Mouse (Mus musculus): Measurements from ENCODE around the gene Slu7.

The Slu7 gene

GRCm38 (mm10) chr11:43485855-43486254 is 52.3 kb downstream of the Slu7 start:
- no peak for DNase-seq (ENCODE audit: low read depth)

DNA sequence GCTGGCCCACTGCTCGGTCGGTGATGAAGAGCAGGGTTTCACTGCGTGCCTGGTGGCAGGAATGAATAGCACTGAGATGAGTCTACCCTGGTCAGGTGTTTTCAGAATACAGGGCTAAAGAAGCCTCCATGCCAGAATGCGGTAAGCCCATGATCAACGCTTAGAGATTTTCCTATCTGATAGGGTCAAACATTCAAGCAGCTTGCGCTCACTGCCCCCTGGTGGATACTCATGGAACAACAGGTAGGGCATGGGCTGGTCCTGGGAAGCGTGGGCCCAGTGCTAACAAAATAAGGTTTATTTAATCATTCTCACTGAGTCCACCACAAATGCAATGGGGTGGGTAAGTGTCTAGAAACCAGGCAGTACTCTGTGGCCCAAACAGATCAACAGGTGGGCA is 59.1 kb downstream of the Slu7 start:
- DNase-seq (ENCODE audit: low read depth) = peak; percentile 57

DNA sequence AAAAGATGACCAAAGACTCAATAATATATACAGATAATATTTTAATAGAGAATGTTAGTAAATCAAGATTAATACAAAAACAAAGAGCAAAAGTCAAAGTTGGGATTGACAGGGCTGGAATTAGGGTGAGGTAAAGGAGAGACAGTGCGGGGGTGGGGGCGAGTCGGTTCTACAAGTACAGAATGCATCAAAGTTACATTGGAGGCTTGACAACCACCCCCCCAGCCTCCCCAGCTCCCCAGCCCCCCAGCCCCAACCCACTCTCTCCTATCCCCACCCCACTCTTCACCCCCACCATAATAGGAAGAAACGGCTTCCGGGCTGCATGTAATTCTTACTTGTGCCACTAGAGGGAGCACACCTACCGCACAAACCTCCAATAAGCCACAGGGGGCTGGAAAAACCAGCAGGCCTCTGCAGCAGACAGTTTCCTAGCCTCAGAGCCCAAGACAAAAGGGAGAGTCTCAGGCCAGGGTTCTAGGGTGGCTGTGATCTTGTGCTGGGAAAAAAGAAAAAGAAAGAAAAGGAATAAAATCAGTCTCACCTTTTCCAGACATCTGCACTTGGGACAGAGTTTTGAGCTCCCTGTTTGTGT is 60.4 kb downstream of the Slu7 start:
- peak; percentile 28 for DNase-seq (ENCODE audit: low read depth)

DNA sequence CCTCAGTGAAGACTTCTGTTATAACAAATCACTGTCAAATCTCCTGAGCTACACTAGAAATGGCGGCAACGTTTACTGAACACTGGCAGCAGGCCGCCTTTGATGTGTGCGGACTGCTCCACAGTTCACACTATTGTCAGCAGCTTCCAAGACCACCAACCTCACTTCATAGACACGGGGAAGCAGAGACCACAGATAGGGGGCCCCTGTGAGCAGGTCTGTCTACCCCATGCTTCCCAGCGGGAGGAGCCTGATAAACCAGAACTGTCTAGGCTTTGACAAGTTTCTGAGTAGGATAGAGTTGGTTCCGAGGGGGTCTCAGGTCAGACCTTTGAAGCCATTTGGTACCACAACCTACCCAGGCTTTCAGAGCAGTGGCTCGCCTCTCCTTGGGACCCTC is 61.5 kb downstream of the Slu7 start:
- DNase-seq (ENCODE audit: low read depth) = no peak

GRCm38 (mm10) chr11:43495532-43495931 is 62.0 kb downstream of the Slu7 start:
- no peak for DNase-seq (ENCODE audit: low read depth)

All from c-Kit-positive CD71-positive TER-119-negative erythroid progenitor cells, embryonic 14.5 days (primary cell).